ENCODE assay signal across 23 mouse cellular contexts in the genomic region with DNA sequence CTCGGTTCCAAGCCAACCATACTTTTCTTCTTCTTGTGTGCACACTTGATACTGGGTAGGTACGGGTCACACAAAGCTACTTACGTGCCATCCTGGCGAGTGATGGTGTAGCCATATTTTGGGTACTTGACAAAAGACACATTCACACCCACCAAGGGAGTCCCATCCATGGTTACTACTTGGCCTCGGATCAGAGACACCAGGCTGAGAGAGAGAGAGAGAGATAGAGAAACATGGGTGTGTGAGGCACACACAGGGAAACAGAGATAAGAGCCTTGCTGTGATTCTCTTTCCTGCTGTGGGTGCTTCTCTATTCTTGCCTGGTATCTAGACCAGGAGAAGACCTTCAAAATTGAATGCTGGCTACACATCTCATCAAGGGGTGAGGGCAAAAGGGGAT.
DNase-seq lines count a peak whose midpoint lies in the region; ATAC-seq and TF ChIP-seq lines count a peak whose summit lies in the region.
"Had no signal": no experiment of that assay in that cellular context is flagged by ENCODE, and none has a peak within 500 bp of the region (broad histone marks: within the 10 kb centered on the region; RNA-seq: fewer than 3 reads in every experiment).

No protein-coding gene starts in this region.

- no peak overlapping the region for H3K27ac ChIP-seq in cerebellum, adult 2 months (ENCODE audit: insufficient read depth, low read length)
- H3K27ac ChIP-seq in hindbrain, embryonic 13.5 days = peak overlapping the region; percentile 58; the same call in 1 of the 2 replicates
- no peak overlapping the region for H3K27ac ChIP-seq in hindbrain, embryonic 16.5 days (ENCODE audit: low read depth, low read length)
- H3K27ac ChIP-seq in midbrain, embryonic 11.5 days (ENCODE audit: low read depth, low read length) = no peak overlapping the region
- H3K27ac ChIP-seq in midbrain, embryonic 14.5 days (replicated peaks; ENCODE audit: low read depth, low read length) = no peak overlapping the region
- peak overlapping the region; percentile 64 for H3K27ac ChIP-seq in forebrain, embryonic 16.5 days (ENCODE audit: low read length)
- H3K27ac ChIP-seq: hindbrain, embryonic 10.5 days; kidney, embryonic 15.5 days; liver, embryonic 12.5 days; macrophage; stomach, postnatal 0 days had no signal

- peaks cover 16% of the 10 kb centered on the region; the same call in 1 of the 2 replicates for H3K4me1 ChIP-seq in cerebellum, adult 2 months (ENCODE audit: control insufficient read depth, insufficient read depth, low read length)
- peaks cover 28% of the 10 kb centered on the region for H3K4me1 ChIP-seq in hindbrain, embryonic 13.5 days (replicated peaks)
- H3K4me1 ChIP-seq in hindbrain, embryonic 16.5 days (ENCODE audit: control insufficient read depth, insufficient read depth, low read depth, low read length) = peaks cover 17% of the 10 kb centered on the region
- H3K4me1 ChIP-seq in midbrain, embryonic 11.5 days (ENCODE audit: control insufficient read depth, insufficient read depth, low read length) = no peaks in the 10 kb centered on the region
- peaks cover 10% of the 10 kb centered on the region; the same call in 1 of the 2 replicates for H3K4me1 ChIP-seq in midbrain, embryonic 14.5 days (ENCODE audit: control insufficient read depth, insufficient read depth, low read length)
- H3K4me1 ChIP-seq in forebrain, embryonic 16.5 days (replicated peaks; ENCODE audit: control insufficient read depth, insufficient read depth, low read length) = peaks cover 39% of the 10 kb centered on the region
- H3K4me1 ChIP-seq: kidney, embryonic 15.5 days; liver, embryonic 12.5 days had no signal

- H3K4me2 ChIP-seq in hindbrain, embryonic 13.5 days = no peak overlapping the region
- no peak overlapping the region for H3K4me2 ChIP-seq in hindbrain, embryonic 16.5 days (ENCODE audit: low read length)
- H3K4me2 ChIP-seq in midbrain, embryonic 11.5 days = no peak overlapping the region
- H3K4me2 ChIP-seq in midbrain, embryonic 14.5 days (ENCODE audit: low read length) = no peak overlapping the region
- H3K4me2 ChIP-seq in forebrain, embryonic 16.5 days (ENCODE audit: low read length) = no peak overlapping the region
- H3K4me2 ChIP-seq: kidney, embryonic 15.5 days; liver, embryonic 12.5 days had no signal

- ATAC-seq in hindbrain, embryonic 13.5 days (ENCODE audit: low FRiP score) = no peak
- ATAC-seq in hindbrain, embryonic 16.5 days = no peak; the same call in 1 of the 2 replicates
- ATAC-seq in midbrain, embryonic 11.5 days (ENCODE audit: low FRiP score) = no peak
- ATAC-seq in midbrain, embryonic 14.5 days (ENCODE audit: low FRiP score, low TSS enrichment) = no peak
- 0 out of 2 replicates have a peak, but pooled peaks have one; percentile 13 for ATAC-seq in forebrain, embryonic 16.5 days
- ATAC-seq: liver, embryonic 12.5 days; liver, postnatal 0 days had no signal

- peak; percentile 26 for DNase-seq in cerebellum, adult 11-12 months
- no peak for DNase-seq in cerebellum, adult 2 months
- DNase-seq in midbrain, embryonic 11.5 days (ENCODE audit: low spot score, missing footprints) = peak; percentile 71
- DNase-seq in midbrain, embryonic 14.5 days = no peak
- DNase-seq in gastrocnemius, postnatal 10 days = no peak
- DNase-seq: adrenal gland, adult 8-10 months; heart, postnatal 14 days; kidney, adult 18-20 months; kidney, postnatal 25 days; liver, postnatal 0 days; right cerebral cortex, postnatal 4 days; thymus, adult 18-20 months; thymus, postnatal 25 days had no signal

- no peaks in the 10 kb centered on the region for H3K9me3 ChIP-seq in hindbrain, embryonic 13.5 days
- no peaks in the 10 kb centered on the region for H3K9me3 ChIP-seq in hindbrain, embryonic 16.5 days (ENCODE audit: control insufficient read depth, low read length)
- no peaks in the 10 kb centered on the region for H3K9me3 ChIP-seq in midbrain, embryonic 11.5 days (ENCODE audit: control insufficient read depth, low read length)
- H3K9me3 ChIP-seq in midbrain, embryonic 14.5 days (ENCODE audit: control insufficient read depth, low read length) = no peaks in the 10 kb centered on the region
- no peaks in the 10 kb centered on the region for H3K9me3 ChIP-seq in forebrain, embryonic 16.5 days (ENCODE audit: control insufficient read depth, low read length)
- H3K9me3 ChIP-seq: hindbrain, embryonic 10.5 days; kidney, embryonic 15.5 days; liver, embryonic 12.5 days had no signal

- H3K9ac ChIP-seq in hindbrain, embryonic 13.5 days = no peak overlapping the region
- no peak overlapping the region for H3K9ac ChIP-seq in hindbrain, embryonic 16.5 days (ENCODE audit: low read depth, low read length)
- H3K9ac ChIP-seq in midbrain, embryonic 11.5 days (ENCODE audit: low read length) = no peak overlapping the region
- H3K9ac ChIP-seq in midbrain, embryonic 14.5 days (replicated peaks; ENCODE audit: low read length) = no peak overlapping the region
- no peak overlapping the region for H3K9ac ChIP-seq in forebrain, embryonic 16.5 days (replicated peaks; ENCODE audit: low read depth, low read length)
- H3K9ac ChIP-seq: kidney, embryonic 15.5 days; liver, embryonic 12.5 days; liver, postnatal 0 days had no signal

- H3K36me3 ChIP-seq in hindbrain, embryonic 13.5 days = peaks cover 20% of the 10 kb centered on the region
- H3K36me3 ChIP-seq in hindbrain, embryonic 16.5 days (ENCODE audit: control insufficient read depth, insufficient read depth, low read length) = no peaks in the 10 kb centered on the region
- H3K36me3 ChIP-seq in midbrain, embryonic 11.5 days (ENCODE audit: control insufficient read depth, insufficient read depth, low read length) = no peaks in the 10 kb centered on the region
- peaks cover 21% of the 10 kb centered on the region for H3K36me3 ChIP-seq in midbrain, embryonic 14.5 days (ENCODE audit: control insufficient read depth, insufficient read depth, low read length)
- H3K36me3 ChIP-seq in forebrain, embryonic 16.5 days (ENCODE audit: control insufficient read depth, insufficient read depth) = no peaks in the 10 kb centered on the region
- H3K36me3 ChIP-seq: G1E; kidney, embryonic 15.5 days; liver, embryonic 12.5 days had no signal

- 49% methylated on average over 5 of the region's 5 CpGs for WGBS in cerebellum, adult 2 months
- WGBS in hindbrain, embryonic 13.5 days = 94% methylated on average over 5 of the region's 5 CpGs
- 83% methylated on average over 5 of the region's 5 CpGs for WGBS in hindbrain, embryonic 16.5 days
- 91% methylated on average over 5 of the region's 5 CpGs for WGBS in midbrain, embryonic 11.5 days
- WGBS in midbrain, embryonic 14.5 days = 91% methylated on average over 5 of the region's 5 CpGs
- 58% methylated on average over 5 of the region's 5 CpGs for WGBS in forebrain, embryonic 16.5 days

- H3K4me3 ChIP-seq in cerebellum, adult 2 months (replicated peaks; ENCODE audit: insufficient read depth, low read depth, low read length) = no peak overlapping the region
- H3K4me3 ChIP-seq in hindbrain, embryonic 13.5 days = no peak overlapping the region
- H3K4me3 ChIP-seq in hindbrain, embryonic 16.5 days (ENCODE audit: low read length) = no peak overlapping the region
- no peak overlapping the region for H3K4me3 ChIP-seq in midbrain, embryonic 11.5 days (ENCODE audit: low read depth, low read length)
- H3K4me3 ChIP-seq in midbrain, embryonic 14.5 days (replicated peaks; ENCODE audit: low read depth, low read length) = no peak overlapping the region
- no peak overlapping the region for H3K4me3 ChIP-seq in forebrain, embryonic 16.5 days (replicated peaks; ENCODE audit: low read length)
- H3K4me3 ChIP-seq: erythroblast, embryonic 14.5 days; hindbrain, embryonic 10.5 days; kidney, embryonic 15.5 days; liver, embryonic 12.5 days had no signal

- no peak for TF ChIP-seq CTCF in cerebellum, adult 2 months (IDR thresholded peaks at IDR 0.05; ENCODE audit: borderline replicate concordance, insufficient read depth, low read depth, low read length)

- H3K27me3 ChIP-seq in cerebellum, adult 2 months (ENCODE audit: control insufficient read depth, insufficient read depth, low read length) = no peaks in the 10 kb centered on the region
- H3K27me3 ChIP-seq in hindbrain, embryonic 13.5 days = no peaks in the 10 kb centered on the region
- no peaks in the 10 kb centered on the region for H3K27me3 ChIP-seq in hindbrain, embryonic 16.5 days (replicated peaks; ENCODE audit: control insufficient read depth, insufficient read depth, low read length)
- H3K27me3 ChIP-seq in midbrain, embryonic 11.5 days (ENCODE audit: control insufficient read depth, insufficient read depth, low read length) = no peaks in the 10 kb centered on the region
- no peaks in the 10 kb centered on the region for H3K27me3 ChIP-seq in midbrain, embryonic 14.5 days (ENCODE audit: control insufficient read depth, insufficient read depth, low read length)
- no peaks in the 10 kb centered on the region for H3K27me3 ChIP-seq in forebrain, embryonic 16.5 days (replicated peaks; ENCODE audit: control insufficient read depth, insufficient read depth, low read length)
- H3K27me3 ChIP-seq: kidney, embryonic 15.5 days; liver, embryonic 12.5 days had no signal

- no peak for TF ChIP-seq POLR2A in cerebellum, adult 2 months (IDR thresholded peaks at IDR 0.05; ENCODE audit: borderline replicate concordance, insufficient read depth, low read length)

Comparison
In these comparisons a context has a peak if more than half of its experiments do, and no peak if none do; other contexts are left out.
1. DNase-seq: peak in cerebellum, adult 11-12 months (single experiment) and midbrain, embryonic 11.5 days (single experiment); none in cerebellum, adult 2 months (0 of 2), midbrain, embryonic 14.5 days (single experiment) and gastrocnemius, postnatal 10 days (single experiment).
2. H3K27ac ChIP-seq: peak in hindbrain, embryonic 13.5 days (single experiment) and forebrain, embryonic 16.5 days (single experiment); none in cerebellum, adult 2 months (single experiment), hindbrain, embryonic 16.5 days (single experiment), midbrain, embryonic 11.5 days (single experiment) and midbrain, embryonic 14.5 days (single experiment).